Mouse (Mus musculus) heart, embryonic 15.5 days (tissue): ENCODE measurements at regions not wholly inside any gene's neighbourhood (a gene's known extent, or its start where the extent isn't known, plus 50 kb on each side); places are given as distances from the start of the nearest gene placed in this dataset.

ENCODE experiments used
- ATAC-seq: fragments of 200-750 bp; cut with Nextera tagmentation; replicated peaks from 2 replicates; pipeline ENCODE4 v1.8.0; 2017; ENCODE audit warnings: low read depth, moderate TSS enrichment; ENCODE audit not compliant: insufficient number of reproducible peaks, insufficient read depth, low FRiP score
- H3K27ac ChIP-seq: fragments of 300-500 bp; sonication (generic); 2 replicates; pipeline ENCODE4 v1.5.1; 2015; ENCODE audit warnings: mild to moderate bottlenecking, inconsistent platforms
- H3K27me3 ChIP-seq: fragments of 300-500 bp; sonication (generic); 2 replicates; pipeline ENCODE4 v1.6.1; 2015; ENCODE audit warnings: inconsistent platforms
- H3K36me3 ChIP-seq: fragments of 300-500 bp; sonication (generic); 2 replicates; pipeline ENCODE4 v1.6.1; 2015; ENCODE audit warnings: mild to moderate bottlenecking, inconsistent platforms
- H3K4me1 ChIP-seq: fragments of 300-500 bp; sonication (generic); replicated peaks from 2 replicates; pipeline ENCODE4 v1.6.1; 2015; ENCODE audit warnings: inconsistent platforms
- H3K4me2 ChIP-seq: fragments of 300-500 bp; sonication (generic); 2 replicates; pipeline ENCODE4 v1.6.1; 2015; ENCODE audit warnings: inconsistent platforms, mild to moderate bottlenecking, moderate library complexity
- H3K4me3 ChIP-seq: fragments of 300-500 bp; sonication (generic); 2 replicates; pipeline ENCODE4 v1.5.1; 2015; ENCODE audit warnings: mild to moderate bottlenecking, inconsistent platforms
- H3K9ac ChIP-seq: fragments of 300-500 bp; sonication (generic); 2 replicates; pipeline ENCODE4 v1.6.1; 2015; ENCODE audit warnings: mild to moderate bottlenecking, inconsistent platforms
- H3K9me3 ChIP-seq: fragments of 300-500 bp; sonication (generic); replicated peaks from 2 replicates; pipeline ENCODE4 v1.6.1; 2016; ENCODE audit warnings: inconsistent platforms
- WGBS: fragments of 180-500 bp; shearing (Covaris S2); methylation state at CpG from one replicate; pipeline ENCODE4 v1.1.7; 2015; ENCODE audit warnings: mixed read lengths; 5-methylcytosine and 5-hydroxymethylcytosine counted together

- Histone ChIP-seq H3K9ac (no peak overlapping the region), H3K27ac (no peak overlapping the region), H3K9me3 (no peaks in the 10 kb centered on the region), H3K36me3 (no peaks in the 10 kb centered on the region), H3K4me1 (0 out of 2 replicates have a peak, but pooled peaks cover 3% of the 10 kb centered on the region), H3K4me3 (no peak overlapping the region), H3K27me3 (no peaks in the 10 kb centered on the region), H3K4me2 (no peak overlapping the region)
- 75% methylated on average over 4 of the region's 4 CpGs for WGBS
- no peak for ATAC-seq
Measured at GRCm38 (mm10) chr11:112081386-112081785, 700.6 kb upstream of the Sox9 start.

DNA sequence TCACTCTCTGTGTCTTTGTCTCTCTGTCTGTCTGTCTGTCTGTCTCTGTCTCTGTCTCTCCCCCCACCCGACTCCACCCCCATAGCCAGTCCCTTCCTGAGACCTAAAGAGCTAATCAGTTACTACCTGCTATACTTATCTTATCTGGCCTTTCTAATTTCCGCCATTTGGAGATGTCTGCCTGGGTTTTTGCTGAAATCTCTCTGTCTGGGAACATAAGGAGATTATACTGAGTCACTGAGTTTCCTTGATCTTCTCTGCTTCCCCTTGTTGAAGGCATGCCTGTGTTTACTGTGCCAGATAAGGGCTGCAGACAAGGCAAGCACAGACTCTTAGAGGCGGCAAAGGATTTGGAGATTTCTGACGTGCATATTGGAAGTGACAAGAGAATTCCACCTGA is 699.0 kb upstream of the Sox9 start:
- Histone ChIP-seq H3K27ac (no peak overlapping the region), H3K4me2 (no peak overlapping the region), H3K36me3 (no peaks in the 10 kb centered on the region), H3K9ac (no peak overlapping the region), H3K4me3 (no peak overlapping the region), H3K4me1 (0 out of 2 replicates have a peak, but pooled peaks cover 3% of the 10 kb centered on the region), H3K9me3 (no peaks in the 10 kb centered on the region), H3K27me3 (no peaks in the 10 kb centered on the region)
- ATAC-seq: no peak
- 6% methylated on average over 4 of the region's 4 CpGs for WGBS

- Histone ChIP-seq H3K27me3 (no peaks in the 10 kb centered on the region), H3K9me3 (no peaks in the 10 kb centered on the region), H3K9ac (no peak overlapping the region), H3K27ac (no peak overlapping the region), H3K4me2 (no peak overlapping the region), H3K4me3 (no peak overlapping the region), H3K36me3 (no peaks in the 10 kb centered on the region), H3K4me1 (no peaks in the 10 kb centered on the region)
- no peak for ATAC-seq
- 83% methylated on average over 8 of the region's 8 CpGs for WGBS
Measured at GRCm38 (mm10) chr11:112092168-112092567, 689.9 kb upstream of the Sox9 start.

DNA sequence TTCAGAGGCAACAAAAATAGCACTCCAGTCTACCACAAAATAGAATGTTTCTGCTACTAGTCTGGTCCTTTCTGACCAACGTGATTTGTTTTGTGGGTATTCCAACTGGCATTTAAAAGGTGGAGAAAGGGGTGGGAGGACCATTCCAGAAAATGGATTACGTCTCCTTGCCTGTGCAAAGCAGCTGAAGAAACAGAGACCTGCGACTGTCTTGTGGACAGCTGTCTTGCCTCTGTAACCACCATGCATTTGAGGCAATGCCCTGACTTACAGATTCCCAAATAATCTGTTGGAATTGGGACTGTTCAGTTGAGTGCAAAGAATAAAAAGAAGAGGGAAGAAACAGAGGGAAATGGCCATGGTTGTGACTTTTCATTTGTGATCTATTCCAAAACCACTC is 687.0 kb upstream of the Sox9 start:
- H3K27ac ChIP-seq: no peak overlapping the region
- WGBS: 50% methylated on average over 3 of the region's 3 CpGs
- no peaks in the 10 kb centered on the region for H3K9me3 ChIP-seq
- ATAC-seq: no peak
- no peak overlapping the region for H3K4me2 ChIP-seq
- H3K27me3 ChIP-seq: no peaks in the 10 kb centered on the region
- H3K36me3 ChIP-seq: no peaks in the 10 kb centered on the region
- H3K4me1 ChIP-seq: no peaks in the 10 kb centered on the region
- no peak overlapping the region for H3K4me3 ChIP-seq
- no peak overlapping the region for H3K9ac ChIP-seq

DNA sequence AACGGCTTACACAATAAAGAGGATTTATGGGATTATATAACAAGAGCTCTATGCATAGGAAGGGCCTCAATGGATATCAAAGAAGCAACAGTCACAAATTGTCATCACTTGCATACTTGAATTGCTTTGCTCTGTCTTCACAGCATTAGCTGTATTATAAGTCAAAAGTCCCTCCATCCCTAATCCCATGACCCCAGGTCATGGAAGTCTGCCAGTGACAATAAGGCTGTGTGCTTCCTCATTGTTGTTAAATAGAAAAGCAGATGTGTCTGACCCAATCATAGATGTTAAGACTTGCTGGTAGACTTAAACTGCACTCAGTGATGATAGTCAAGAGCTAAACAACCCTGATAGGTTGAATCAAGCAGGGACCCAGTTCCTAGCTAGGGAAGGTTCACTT is 683.9 kb upstream of the Sox9 start:
- no peak overlapping the region for H3K27ac ChIP-seq
- H3K27me3 ChIP-seq: no peaks in the 10 kb centered on the region
- H3K4me2 ChIP-seq: no peak overlapping the region
- 70% methylated on average over 1 of the region's 1 CpGs for WGBS
- H3K9ac ChIP-seq: no peak overlapping the region
- H3K9me3 ChIP-seq: no peaks in the 10 kb centered on the region
- no peak for ATAC-seq
- no peaks in the 10 kb centered on the region for H3K36me3 ChIP-seq
- H3K4me3 ChIP-seq: no peak overlapping the region
- no peaks in the 10 kb centered on the region for H3K4me1 ChIP-seq

DNA sequence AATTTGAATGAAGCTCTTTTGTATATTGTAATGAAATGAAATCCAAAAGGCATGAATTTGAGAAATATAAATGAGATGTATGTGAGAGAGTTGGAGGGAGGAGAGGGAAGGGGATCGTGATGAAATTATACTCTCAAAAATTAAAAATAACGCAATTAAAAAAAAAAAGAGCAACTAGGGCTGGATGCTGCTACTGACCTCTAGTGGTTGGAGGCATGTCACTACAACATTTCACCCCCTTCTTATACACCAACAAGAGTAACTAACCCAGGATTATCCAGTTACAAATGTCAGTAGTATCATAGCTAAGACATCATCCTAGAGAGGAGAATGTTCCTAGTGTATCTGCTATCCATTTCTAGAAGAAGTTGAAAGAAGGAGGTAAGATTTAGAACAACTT is 678.8 kb upstream of the Sox9 start:
- no peaks in the 10 kb centered on the region for H3K9me3 ChIP-seq
- WGBS: 46% methylated on average over 2 of the region's 2 CpGs
- H3K4me2 ChIP-seq: no peak overlapping the region
- no peak overlapping the region for H3K27ac ChIP-seq
- H3K36me3 ChIP-seq: no peaks in the 10 kb centered on the region
- H3K9ac ChIP-seq: no peak overlapping the region
- ATAC-seq: no peak
- H3K4me1 ChIP-seq: no peaks in the 10 kb centered on the region
- no peaks in the 10 kb centered on the region for H3K27me3 ChIP-seq
- no peak overlapping the region for H3K4me3 ChIP-seq

DNA sequence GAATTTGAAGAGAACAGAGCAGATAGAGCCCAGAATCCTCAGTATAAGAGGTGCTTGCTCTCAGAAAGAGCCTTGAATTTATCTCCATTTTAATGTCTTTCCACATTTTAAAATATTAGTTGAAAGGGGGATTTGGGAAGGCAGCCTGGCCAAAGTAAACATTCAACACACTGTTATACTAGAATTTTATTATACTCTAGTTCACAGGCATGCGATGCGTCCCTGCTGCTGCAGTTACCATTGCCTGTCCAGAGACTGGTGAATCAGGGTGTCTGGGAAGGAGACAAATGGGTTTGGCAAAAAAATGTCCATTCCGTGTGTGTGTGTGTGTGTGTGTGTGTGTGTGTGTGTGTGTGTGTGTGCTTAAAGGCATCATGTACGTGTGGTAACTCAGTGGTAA is 675.1 kb upstream of the Sox9 start:
- H3K9me3 ChIP-seq: no peaks in the 10 kb centered on the region
- H3K27ac ChIP-seq: no peak overlapping the region
- no peaks in the 10 kb centered on the region for H3K4me1 ChIP-seq
- no peak overlapping the region for H3K4me2 ChIP-seq
- H3K4me3 ChIP-seq: no peak overlapping the region
- no peaks in the 10 kb centered on the region for H3K36me3 ChIP-seq
- H3K27me3 ChIP-seq: no peaks in the 10 kb centered on the region
- 65% methylated on average over 4 of the region's 4 CpGs for whole genome bisulfite sequencing
- no peak for ATAC-seq
- H3K9ac ChIP-seq: no peak overlapping the region

DNA sequence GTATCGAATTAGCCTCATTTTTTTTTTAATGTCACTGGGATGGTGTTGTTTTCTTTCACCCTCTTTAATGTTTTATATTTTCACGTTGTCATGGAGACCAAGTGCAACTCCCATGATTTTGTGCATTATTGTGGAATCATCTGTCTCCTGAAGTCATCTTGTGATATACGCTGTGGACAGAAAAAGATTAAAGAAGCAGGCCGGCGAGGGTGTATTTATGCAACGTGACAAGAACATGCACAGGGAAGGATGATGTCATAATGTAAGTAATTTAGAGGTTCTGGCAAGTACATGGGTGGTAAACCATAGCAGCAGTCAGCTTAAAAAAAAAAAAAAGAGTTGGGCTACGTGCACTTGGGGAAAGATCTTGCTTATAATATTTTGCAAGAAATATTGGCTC is 674.7 kb upstream of the Sox9 start:
- Histone ChIP-seq H3K4me2 (no peak overlapping the region), H3K36me3 (no peaks in the 10 kb centered on the region), H3K9me3 (no peaks in the 10 kb centered on the region), H3K27ac (no peak overlapping the region), H3K4me1 (no peaks in the 10 kb centered on the region), H3K4me3 (no peak overlapping the region), H3K9ac (no peak overlapping the region), H3K27me3 (no peaks in the 10 kb centered on the region)
- WGBS: 56% methylated on average over 7 of the region's 7 CpGs
- no peak for ATAC-seq

- no peak for ATAC-seq
- H3K9ac ChIP-seq: no peak overlapping the region
- 88% methylated on average over 6 of the region's 6 CpGs for WGBS
Measured at GRCm38 (mm10) chr11:112121026-112121425, 661.0 kb upstream of the Sox9 start.

GRCm38 (mm10) chr11:112121831-112122230 is 660.2 kb upstream of the Sox9 start:
- WGBS: 55% methylated on average over 5 of the region's 5 CpGs
- Histone ChIP-seq H3K4me3 (no peak overlapping the region), H3K36me3 (no peaks in the 10 kb centered on the region), H3K27me3 (no peaks in the 10 kb centered on the region), H3K27ac (no peak overlapping the region), H3K9ac (no peak overlapping the region), H3K9me3 (no peaks in the 10 kb centered on the region), H3K4me2 (no peak overlapping the region), H3K4me1 (no peaks in the 10 kb centered on the region)
- no peak for ATAC-seq

More at GRCm38 (mm10) chr11:112121026-112121425, 661.0 kb upstream of the Sox9 start:
- no peak overlapping the region for H3K27ac ChIP-seq
- H3K27me3 ChIP-seq: no peaks in the 10 kb centered on the region
- H3K36me3 ChIP-seq: no peaks in the 10 kb centered on the region
- no peaks in the 10 kb centered on the region for H3K9me3 ChIP-seq
- no peak overlapping the region for H3K4me3 ChIP-seq
- H3K4me1 ChIP-seq: no peaks in the 10 kb centered on the region
- no peak overlapping the region for H3K4me2 ChIP-seq

GRCm38 (mm10) chr11:112125249-112125933 is 656.6 kb upstream of the Sox9 start:
- no peak overlapping the region for H3K27ac ChIP-seq
- H3K4me2 ChIP-seq: no peak overlapping the region
- H3K9ac ChIP-seq: no peak overlapping the region
- WGBS: 70% methylated on average over 12 of the region's 12 CpGs
- no peak for ATAC-seq
- H3K36me3 ChIP-seq: no peaks in the 10 kb centered on the region
- no peaks in the 10 kb centered on the region for H3K9me3 ChIP-seq
- H3K27me3 ChIP-seq: no peaks in the 10 kb centered on the region
- no peak overlapping the region for H3K4me3 ChIP-seq
- no peaks in the 10 kb centered on the region for H3K4me1 ChIP-seq

- no peaks in the 10 kb centered on the region for H3K9me3 ChIP-seq
- no peak overlapping the region for H3K27ac ChIP-seq
- no peak overlapping the region for H3K4me3 ChIP-seq
- H3K9ac ChIP-seq: no peak overlapping the region
- H3K4me2 ChIP-seq: no peak overlapping the region
- no peaks in the 10 kb centered on the region for H3K27me3 ChIP-seq
- ATAC-seq: no peak
- WGBS: 66% methylated on average over 4 of the region's 4 CpGs
- no peaks in the 10 kb centered on the region for H3K4me1 ChIP-seq
- H3K36me3 ChIP-seq: no peaks in the 10 kb centered on the region
Measured at GRCm38 (mm10) chr11:112130090-112130489, 651.9 kb upstream of the Sox9 start.
